In genomic region chr15:91864130-91864529, GRCm38 (mm10) we compare ENCODE assay signal across 15 mouse cellular contexts. TPM values are rescaled to one million over a fixed set of nuclear protein-coding genes. Genes with fewer than 3 reads are reported as not detected.
"Had no signal": no experiment of that assay in that cellular context is flagged by ENCODE, and none has a peak within 500 bp of the region (broad histone marks: within the 10 kb centered on the region; RNA-seq: fewer than 3 reads in every experiment).

No protein-coding gene starts in this region.

RNA-seq across cellular contexts. Expression of gene Smgc, which starts 26.1 kb away (rescaled TPM):
- polyA plus RNA-seq: kidney, embryonic 16.5 days; limb, embryonic 12.5 days; liver, embryonic 11.5 days; liver, embryonic 14.5 days; liver, postnatal 0 days; midbrain, embryonic 10.5 days; midbrain, embryonic 13.5 days; midbrain, postnatal 0 days; neural tube, embryonic 11.5 days; neural tube, embryonic 14.5 days; small intestine, adult 2 months; spleen, adult 2 months; stomach, embryonic 16.5 days; testis, adult 2 months; urinary bladder, adult 2 months had no signal
